Mouse (Mus musculus): ENCODE measurements around the gene 1810046K07Rik. TPM values are rescaled to one million over a fixed set of nuclear protein-coding genes. Genes with fewer than 3 reads are reported as not detected.

Gene 1810046K07Rik
- polyA plus RNA-seq, 1 experiment from 2014 or later: not detected

GRCm38 (mm10) chr9:51331449-51332238, 2.9 kb upstream of the 1810046K07Rik start:
- H3K9me3 ChIP-seq (ENCODE audit: control insufficient read depth, low read length): no peaks in the 10 kb centered on the region
- no peak overlapping the region for H3K4me3 ChIP-seq (ENCODE audit: low read depth, low read length)
- H3K4me1 ChIP-seq (replicated peaks; ENCODE audit: control insufficient read depth, insufficient read depth, low read length): no peaks in the 10 kb centered on the region
- H3K27me3 ChIP-seq (replicated peaks; ENCODE audit: control insufficient read depth, insufficient read depth, low read length): no peaks in the 10 kb centered on the region
- WGBS: 81% methylated on average over 13 of the region's 13 CpGs
- H3K9ac ChIP-seq (ENCODE audit: low read depth, low read length): no peak overlapping the region
- DNase-seq (ENCODE audit: low spot score): no peak
- no peaks in the 10 kb centered on the region for H3K36me3 ChIP-seq (ENCODE audit: control insufficient read depth, insufficient read depth, low read length)
- H3K27ac ChIP-seq (ENCODE audit: low read depth, low read length): no peak overlapping the region
- no peak overlapping the region for H3K4me2 ChIP-seq
- ATAC-seq (replicated peaks; ENCODE audit: low FRiP score): no peak

- Histone ChIP-seq H3K27ac (ENCODE audit: low read depth, low read length) (no peak overlapping the region), H3K4me2 (no peak overlapping the region), H3K9ac (ENCODE audit: low read depth, low read length) (no peak overlapping the region), H3K27me3 (replicated peaks; ENCODE audit: control insufficient read depth, insufficient read depth, low read length) (no peaks in the 10 kb centered on the region), H3K36me3 (ENCODE audit: control insufficient read depth, insufficient read depth, low read length) (no peaks in the 10 kb centered on the region), H3K4me3 (ENCODE audit: low read depth, low read length) (no peak overlapping the region), H3K9me3 (ENCODE audit: control insufficient read depth, low read length) (no peaks in the 10 kb centered on the region), H3K4me1 (replicated peaks; ENCODE audit: control insufficient read depth, insufficient read depth, low read length) (no peaks in the 10 kb centered on the region)
- DNase-seq (ENCODE audit: low spot score) (no peak), ATAC-seq (replicated peaks; ENCODE audit: low FRiP score) (no peak)
- WGBS: 77% methylated on average over 5 of the region's 5 CpGs
These were observed 1.2 kb downstream of the 1810046K07Rik start for GRCm38 (mm10) chr9:51327555-51327903.

GRCm38 (mm10) chr9:51326619-51327554, 1.8 kb downstream of the 1810046K07Rik start:
- Histone ChIP-seq H3K36me3 (ENCODE audit: control insufficient read depth, insufficient read depth, low read length) (no peaks in the 10 kb centered on the region), H3K4me1 (replicated peaks; ENCODE audit: control insufficient read depth, insufficient read depth, low read length) (no peaks in the 10 kb centered on the region), H3K4me2 (no peak overlapping the region), H3K27me3 (replicated peaks; ENCODE audit: control insufficient read depth, insufficient read depth, low read length) (no peaks in the 10 kb centered on the region), H3K9me3 (ENCODE audit: control insufficient read depth, low read length) (no peaks in the 10 kb centered on the region), H3K27ac (ENCODE audit: low read depth, low read length) (no peak overlapping the region), H3K4me3 (ENCODE audit: low read depth, low read length) (no peak overlapping the region), H3K9ac (ENCODE audit: low read depth, low read length) (no peak overlapping the region)
- no peak for ATAC-seq (replicated peaks; ENCODE audit: low FRiP score)
- WGBS: 81% methylated on average over 11 of the region's 11 CpGs
- no peak for DNase-seq (ENCODE audit: low spot score)

- no peaks in the 10 kb centered on the region for H3K4me1 ChIP-seq (replicated peaks; ENCODE audit: control insufficient read depth, insufficient read depth, low read length)
- no peak overlapping the region for H3K9ac ChIP-seq (ENCODE audit: low read depth, low read length)
- no peaks in the 10 kb centered on the region for H3K36me3 ChIP-seq (ENCODE audit: control insufficient read depth, insufficient read depth, low read length)
- no peaks in the 10 kb centered on the region for H3K9me3 ChIP-seq (ENCODE audit: control insufficient read depth, low read length)
- no peak for ATAC-seq (replicated peaks; ENCODE audit: low FRiP score)
- no peak overlapping the region for H3K27ac ChIP-seq (ENCODE audit: low read depth, low read length)
- no peak overlapping the region for H3K4me2 ChIP-seq
- no peak for DNase-seq (ENCODE audit: low spot score)
- no peak overlapping the region for H3K4me3 ChIP-seq (ENCODE audit: low read depth, low read length)
- H3K27me3 ChIP-seq (replicated peaks; ENCODE audit: control insufficient read depth, insufficient read depth, low read length): no peaks in the 10 kb centered on the region
- 64% methylated on average over 7 of the region's 7 CpGs for WGBS
These were observed 4.2 kb downstream of the 1810046K07Rik start for GRCm38 (mm10) chr9:51324406-51325065.

- H3K4me3 ChIP-seq (ENCODE audit: low read depth, low read length): no peak overlapping the region
- no peak overlapping the region for H3K4me2 ChIP-seq
- H3K9me3 ChIP-seq (ENCODE audit: control insufficient read depth, low read length): no peaks in the 10 kb centered on the region
- DNase-seq (ENCODE audit: low spot score) (no peak), ATAC-seq (replicated peaks; ENCODE audit: low FRiP score) (no peak)
- no peak overlapping the region for H3K27ac ChIP-seq (ENCODE audit: low read depth, low read length)
- no peak overlapping the region for H3K9ac ChIP-seq (ENCODE audit: low read depth, low read length)
- 71% methylated on average over 1 of the region's 1 CpGs for WGBS
- no peaks in the 10 kb centered on the region for H3K27me3 ChIP-seq (replicated peaks; ENCODE audit: control insufficient read depth, insufficient read depth, low read length)
- H3K36me3 ChIP-seq (ENCODE audit: control insufficient read depth, insufficient read depth, low read length): no peaks in the 10 kb centered on the region
- H3K4me1 ChIP-seq (replicated peaks; ENCODE audit: control insufficient read depth, insufficient read depth, low read length): peaks cover 5% of the 10 kb centered on the region
These were observed 8.6 kb downstream of the 1810046K07Rik start for GRCm38 (mm10) chr9:51320096-51320495.

GRCm38 (mm10) chr9:51318246-51318645, 10.5 kb downstream of the 1810046K07Rik start:
- 69% methylated on average over 4 of the region's 4 CpGs for WGBS

GRCm38 (mm10) chr9:51317322-51317721, 11.4 kb downstream of the 1810046K07Rik start:
- Histone ChIP-seq H3K27me3 (replicated peaks; ENCODE audit: control insufficient read depth, insufficient read depth, low read length) (no peaks in the 10 kb centered on the region), H3K36me3 (ENCODE audit: control insufficient read depth, insufficient read depth, low read length) (no peaks in the 10 kb centered on the region), H3K9ac (ENCODE audit: low read depth, low read length) (no peak overlapping the region), H3K9me3 (ENCODE audit: control insufficient read depth, low read length) (no peaks in the 10 kb centered on the region), H3K4me2 (no peak overlapping the region), H3K4me1 (replicated peaks; ENCODE audit: control insufficient read depth, insufficient read depth, low read length) (peaks cover 5% of the 10 kb centered on the region), H3K27ac (ENCODE audit: low read depth, low read length) (no peak overlapping the region), H3K4me3 (ENCODE audit: low read depth, low read length) (no peak overlapping the region)
- DNase-seq (ENCODE audit: low spot score) (no peak), ATAC-seq (replicated peaks; ENCODE audit: low FRiP score) (no peak)
- WGBS: 82% methylated on average over 4 of the region's 4 CpGs

More at GRCm38 (mm10) chr9:51318246-51318645, 10.5 kb downstream of the 1810046K07Rik start:
- H3K36me3 ChIP-seq (ENCODE audit: control insufficient read depth, insufficient read depth, low read length): no peaks in the 10 kb centered on the region
- H3K9ac ChIP-seq (ENCODE audit: low read depth, low read length): no peak overlapping the region
- H3K4me1 ChIP-seq (replicated peaks; ENCODE audit: control insufficient read depth, insufficient read depth, low read length): peaks cover 5% of the 10 kb centered on the region
- DNase-seq (ENCODE audit: low spot score): no peak
- H3K27me3 ChIP-seq (replicated peaks; ENCODE audit: control insufficient read depth, insufficient read depth, low read length): no peaks in the 10 kb centered on the region
- no peak overlapping the region for H3K27ac ChIP-seq (ENCODE audit: low read depth, low read length)
- ATAC-seq (replicated peaks; ENCODE audit: low FRiP score): no peak
- no peaks in the 10 kb centered on the region for H3K9me3 ChIP-seq (ENCODE audit: control insufficient read depth, low read length)
- no peak overlapping the region for H3K4me2 ChIP-seq
- H3K4me3 ChIP-seq (ENCODE audit: low read depth, low read length): no peak overlapping the region

- H3K27me3 ChIP-seq (replicated peaks; ENCODE audit: control insufficient read depth, insufficient read depth, low read length): no peaks in the 10 kb centered on the region
- no peak overlapping the region for H3K4me3 ChIP-seq (ENCODE audit: low read depth, low read length)
- H3K27ac ChIP-seq (ENCODE audit: low read depth, low read length): no peak overlapping the region
- H3K9ac ChIP-seq (ENCODE audit: low read depth, low read length): no peak overlapping the region
- peaks cover 5% of the 10 kb centered on the region for H3K4me1 ChIP-seq (replicated peaks; ENCODE audit: control insufficient read depth, insufficient read depth, low read length)
- H3K4me2 ChIP-seq: peak overlapping the region; percentile 37
- H3K9me3 ChIP-seq (ENCODE audit: control insufficient read depth, low read length): no peaks in the 10 kb centered on the region
- DNase-seq (ENCODE audit: low spot score) (no peak), ATAC-seq (replicated peaks; ENCODE audit: low FRiP score) (peak; percentile 85)
- WGBS: 34% methylated on average over 6 of the region's 6 CpGs
- no peaks in the 10 kb centered on the region for H3K36me3 ChIP-seq (ENCODE audit: control insufficient read depth, insufficient read depth, low read length)
These were observed 13.2 kb downstream of the 1810046K07Rik start for GRCm38 (mm10) chr9:51315402-51316063.
